8 mouse cellular contexts compared by ENCODE assay signal in genomic region chr14:51266113-51266512, GRCm38 (mm10). TPM values are rescaled to one million over a fixed set of nuclear protein-coding genes. Genes with fewer than 3 reads are reported as not detected.
DNase-seq lines count a peak whose midpoint lies in the region; ATAC-seq and TF ChIP-seq lines count a peak whose summit lies in the region.

No protein-coding gene starts in this region.

- peak; percentile 89 for DNase-seq in adrenal gland, postnatal 10 days
- peak; percentile 54 for DNase-seq in embryo, embryonic 11.5 days (ENCODE audit: low read depth, low spot score)
- DNase-seq in gastrocnemius, postnatal 4 days (ENCODE audit: low spot score in 2 of 2): peak; percentile 61 to 76
- peak; percentile 69 to 78 for DNase-seq in left cerebral cortex, postnatal 25 days (ENCODE audit: low spot score in 2 of 2)
- DNase-seq in midbrain, embryonic 11.5 days (ENCODE audit: low spot score, missing footprints): peak; percentile 98

- no peaks in the 10 kb centered on the region for H3K4me1 ChIP-seq in intestine, postnatal 0 days (replicated peaks; ENCODE audit: control insufficient read depth, insufficient read depth, low read length)
- H3K4me1 ChIP-seq in midbrain, embryonic 11.5 days (ENCODE audit: control insufficient read depth, insufficient read depth, low read length): no peaks in the 10 kb centered on the region
- H3K4me1 ChIP-seq in small intestine, adult 2 months (ENCODE audit: control insufficient read depth, insufficient read depth, insufficient read length, low read length): no peaks in the 10 kb centered on the region

- H3K9me3 ChIP-seq in intestine, postnatal 0 days (ENCODE audit: control insufficient read depth): no peaks in the 10 kb centered on the region
- no peaks in the 10 kb centered on the region for H3K9me3 ChIP-seq in midbrain, embryonic 11.5 days (ENCODE audit: control insufficient read depth, low read length)

- H3K27ac ChIP-seq in intestine, postnatal 0 days (ENCODE audit: low read depth, low read length): no peak overlapping the region
- no peak overlapping the region for H3K27ac ChIP-seq in midbrain, embryonic 11.5 days (ENCODE audit: low read depth, low read length)
- H3K27ac ChIP-seq in small intestine, adult 2 months (ENCODE audit: insufficient read depth, low read depth, low read length): 0 out of 2 replicates have a peak overlapping the region, but pooled peaks have one; percentile 12

- intact Hi-C loops in left cerebral cortex, postnatal 25 days (cut with DNase I): loop anchor here (1.0 to 2.0 kb wide), 2 partner anchors 89 to 163 kb away; no protein-coding TSS in a partner anchor

- peak; percentile 93 for TF ChIP-seq CTCF in intestine, postnatal 0 days (IDR thresholded peaks at IDR 0.05; ENCODE audit: low read depth)
- TF ChIP-seq CTCF in small intestine, adult 2 months (IDR thresholded peaks at IDR 0.05; ENCODE audit: extremely low read depth, insufficient read length, insufficient replicate concordance, low read depth, low read length): peak; percentile 95

- 5% methylated on average over 9 of the region's 9 CpGs for WGBS in intestine, postnatal 0 days
- WGBS in midbrain, embryonic 11.5 days: 6% methylated on average over 9 of the region's 9 CpGs
- WGBS in small intestine, adult 2 months: 4% methylated on average over 9 of the region's 9 CpGs

- no peak for TF ChIP-seq POLR2A in small intestine, adult 2 months (IDR thresholded peaks at IDR 0.05; ENCODE audit: low read depth, low read length)

- H3K4me3 ChIP-seq in intestine, postnatal 0 days (ENCODE audit: low read depth, low read length): no peak overlapping the region
- no peak overlapping the region for H3K4me3 ChIP-seq in midbrain, embryonic 11.5 days (ENCODE audit: low read depth, low read length)
- H3K4me3 ChIP-seq in small intestine, adult 2 months (ENCODE audit: low read depth, low read length): no peak overlapping the region

- H3K4me2 ChIP-seq in intestine, postnatal 0 days (replicated peaks; ENCODE audit: low read depth): no peak overlapping the region
- no peak overlapping the region for H3K4me2 ChIP-seq in midbrain, embryonic 11.5 days

- no peaks in the 10 kb centered on the region for H3K36me3 ChIP-seq in intestine, postnatal 0 days (ENCODE audit: control insufficient read depth, insufficient read depth)
- H3K36me3 ChIP-seq in midbrain, embryonic 11.5 days (ENCODE audit: control insufficient read depth, insufficient read depth, low read length): no peaks in the 10 kb centered on the region
- no peaks in the 10 kb centered on the region for H3K36me3 ChIP-seq in small intestine, adult 2 months (ENCODE audit: control insufficient read depth, insufficient read depth, low read length)

- H3K9ac ChIP-seq in intestine, postnatal 0 days (ENCODE audit: low read depth, low read length): no peak overlapping the region
- no peak overlapping the region for H3K9ac ChIP-seq in midbrain, embryonic 11.5 days (ENCODE audit: low read length)

- H3K27me3 ChIP-seq in intestine, postnatal 0 days (replicated peaks; ENCODE audit: control insufficient read depth, insufficient read depth, low read length): no peaks in the 10 kb centered on the region
- no peaks in the 10 kb centered on the region for H3K27me3 ChIP-seq in midbrain, embryonic 11.5 days (ENCODE audit: control insufficient read depth, insufficient read depth, low read length)
- no peaks in the 10 kb centered on the region for H3K27me3 ChIP-seq in small intestine, adult 2 months (ENCODE audit: control insufficient read depth, insufficient read depth, low read length)

- peak; percentile 63 for ATAC-seq in intestine, postnatal 0 days
- peak; percentile 93 for ATAC-seq in midbrain, embryonic 11.5 days (ENCODE audit: low FRiP score)
- no peak for ATAC-seq in inflammation-experienced regulatory T-cells, adult 6 months

RNA-seq across cellular contexts. Expression of gene Rnase2a, which starts 10.2 kb away (rescaled TPM):
- under 1 TPM; 0.61 to 0.96 TPM for total RNA-seq in adrenal gland, postnatal 10 days (2021)
- not detected for total RNA-seq in gastrocnemius, postnatal 4 days (2021)
- not detected in 2 replicates for polyA plus RNA-seq in intestine, postnatal 0 days (2015; fragmentation: Nextera tagmentation; extraction: Ambion mirVana)
- total RNA-seq in left cerebral cortex, postnatal 25 days (2021): not detected
- not detected in 2 replicates for polyA plus RNA-seq in midbrain, embryonic 11.5 days (2014; fragmentation: Nextera tagmentation; extraction: Ambion mirVana)
- polyA plus RNA-seq in small intestine, adult 2 months (2012; rRNA removed): not detected in 2 replicates
- polyA plus RNA-seq in inflammation-experienced regulatory T-cells, adult 6 months (2017; shearing (Covaris generic)): not detected
